Mouse (Mus musculus) embryonic facial prominence, embryonic 15.5 days (tissue): ENCODE results near the gene Creb5. TPM values are rescaled to one million over a fixed set of nuclear protein-coding genes. Genes with fewer than 3 reads are reported as not detected.

ENCODE experiments used
- ATAC-seq: fragments of 200-750 bp; cut with Nextera tagmentation; 2 replicates; pipeline ENCODE4 v1.8.0; 2017; ENCODE audit warnings: low read depth, moderate TSS enrichment; ENCODE audit not compliant: insufficient number of reproducible peaks, low FRiP score, low TSS enrichment
- H3K27ac ChIP-seq: fragments of 300-500 bp; sonication (generic); replicated peaks from 2 replicates; pipeline ENCODE4 v1.5.1; 2015; ENCODE audit warnings: mild to moderate bottlenecking, inconsistent platforms
- H3K27me3 ChIP-seq: fragments of 300-500 bp; sonication (generic); 2 replicates; pipeline ENCODE4 v1.6.1; 2015; ENCODE audit warnings: inconsistent platforms
- H3K36me3 ChIP-seq: fragments of 300-500 bp; sonication (generic); 2 replicates; pipeline ENCODE4 v1.6.1; 2015; ENCODE audit warnings: mild to moderate bottlenecking, inconsistent platforms
- H3K4me1 ChIP-seq: fragments of 300-500 bp; sonication (generic); 2 replicates; pipeline ENCODE4 v1.6.1; 2015; ENCODE audit warnings: inconsistent platforms
- H3K4me2 ChIP-seq: fragments of 300-500 bp; sonication (generic); replicated peaks from 2 replicates; pipeline ENCODE4 v1.6.1; 2015; ENCODE audit warnings: mild to moderate bottlenecking, inconsistent platforms
- H3K4me3 ChIP-seq: fragments of 300-500 bp; sonication (generic); replicated peaks from 2 replicates; pipeline ENCODE4 v1.5.1; 2015; ENCODE audit warnings: mild to moderate bottlenecking, inconsistent platforms
- H3K9ac ChIP-seq: fragments of 300-500 bp; sonication (generic); 2 replicates; pipeline ENCODE4 v1.6.1; 2015; ENCODE audit warnings: inconsistent platforms
- H3K9me3 ChIP-seq: fragments of 300-500 bp; sonication (generic); replicated peaks from 2 replicates; pipeline ENCODE4 v1.6.1; 2016; ENCODE audit warnings: inconsistent platforms
- WGBS: fragments of 180-500 bp; shearing (Covaris S2); methylation state at CpG from one replicate; pipeline ENCODE4 v1.1.7; 2015; 5-methylcytosine and 5-hydroxymethylcytosine counted together
- polyA plus RNA-seq: library from polyadenylated mRNA; unstranded; fragments of >200 nt; fragmentation: Nextera tagmentation; extraction: Ambion mirVana; gene quantifications from 2 replicates; pipeline ENCODE4 v1.2.1, GENCODE M21; 2015

The Creb5 gene
- polyA plus RNA-seq, 1 experiment from 2014 or later = 28.3 TPM

DNA sequence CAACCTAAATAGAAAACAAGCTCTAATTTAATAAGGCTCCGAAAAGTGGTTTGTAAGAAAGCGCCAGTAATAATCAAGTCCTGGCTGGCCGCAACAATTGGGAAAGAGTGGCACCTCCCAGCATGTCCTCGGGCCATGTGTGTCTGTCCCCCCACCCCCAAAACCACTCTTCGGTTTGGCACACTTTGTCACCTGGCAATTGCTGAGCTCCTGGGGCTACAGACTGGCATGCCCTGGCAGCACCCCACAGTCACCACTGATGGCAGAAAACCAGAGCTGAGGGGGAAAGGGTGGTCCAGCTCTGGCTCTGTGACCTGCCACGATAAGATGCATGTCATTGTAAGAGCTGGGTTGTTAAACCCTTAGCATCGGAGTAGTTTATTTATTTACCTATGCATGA lies 175.7 kb downstream of the Creb5 start:
- Histone ChIP-seq H3K9ac (no peak overlapping the region), H3K4me1 (peaks cover 34% of the 10 kb centered on the region), H3K4me2 (no peak overlapping the region), H3K27me3 (no peaks in the 10 kb centered on the region), H3K9me3 (no peaks in the 10 kb centered on the region), H3K4me3 (no peak overlapping the region), H3K36me3 (no peaks in the 10 kb centered on the region), H3K27ac (peak overlapping the region; percentile 71)
- ATAC-seq = no peak
- 27% methylated on average over 7 of the region's 7 CpGs for WGBS

DNA sequence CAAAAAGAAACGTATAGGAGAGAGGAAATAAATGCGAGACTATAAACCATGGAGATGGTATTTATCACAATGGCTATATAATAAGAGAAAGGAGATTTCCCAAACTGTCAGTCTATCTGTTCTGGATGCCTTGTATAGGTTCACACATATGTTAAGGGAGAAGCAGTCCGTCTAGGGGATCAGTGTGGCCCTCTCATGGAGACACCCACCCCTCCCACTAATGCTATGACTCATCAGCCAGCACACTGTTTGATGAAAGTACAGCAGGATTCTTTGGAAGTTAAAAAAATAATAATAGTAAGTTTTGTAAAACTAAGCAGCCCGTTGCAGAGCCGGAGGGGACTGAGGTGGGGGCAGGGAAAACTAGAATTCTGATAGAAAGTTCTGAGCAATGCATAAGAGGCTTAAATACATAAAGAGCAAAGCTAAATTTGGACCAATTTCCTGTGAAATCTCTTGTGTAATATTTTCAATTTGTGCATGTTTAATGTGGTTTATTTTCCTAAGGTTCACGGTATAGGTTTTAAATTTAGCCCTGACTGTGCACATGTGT lies 176.3 kb downstream of the Creb5 start:
- peaks cover 34% of the 10 kb centered on the region for H3K4me1 ChIP-seq
- no peaks in the 10 kb centered on the region for H3K27me3 ChIP-seq
- no peak overlapping the region for H3K27ac ChIP-seq
- no peaks in the 10 kb centered on the region for H3K9me3 ChIP-seq
- no peak overlapping the region for H3K4me3 ChIP-seq
- no peak overlapping the region for H3K9ac ChIP-seq
- no peak overlapping the region for H3K4me2 ChIP-seq
- no peaks in the 10 kb centered on the region for H3K36me3 ChIP-seq
- 28% methylated on average over 6 of the region's 6 CpGs for WGBS
- ATAC-seq = no peak

DNA sequence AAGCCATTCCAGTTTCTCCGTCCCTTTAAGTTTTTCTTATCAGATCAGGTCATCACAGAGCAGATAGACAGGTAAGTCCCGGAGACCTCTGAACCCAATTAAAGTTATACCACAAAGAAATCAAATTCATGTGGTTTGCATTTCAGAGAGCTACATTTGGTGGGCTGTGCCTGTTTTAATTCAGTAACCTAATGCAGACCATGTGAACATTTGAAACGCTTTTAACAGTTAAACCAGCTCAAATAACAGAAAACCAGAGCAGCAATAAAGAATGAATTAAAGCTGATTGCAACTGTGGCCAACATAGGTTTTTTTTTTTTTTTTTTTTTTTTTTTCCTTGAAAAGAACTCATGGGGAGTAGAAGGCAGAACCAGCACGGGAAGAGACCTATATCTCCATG lies 182.1 kb downstream of the Creb5 start:
- peaks cover 24% of the 10 kb centered on the region for H3K4me1 ChIP-seq
- H3K4me3 ChIP-seq = no peak overlapping the region
- H3K27ac ChIP-seq = 0 out of 2 replicates have a peak overlapping the region, but pooled peaks have one; percentile 11
- no peak overlapping the region for H3K9ac ChIP-seq
- no peaks in the 10 kb centered on the region for H3K27me3 ChIP-seq
- ATAC-seq = peak; percentile 39; the same call in 1 of the 2 replicates
- 25% methylated on average over 4 of the region's 4 CpGs for WGBS
- no peaks in the 10 kb centered on the region for H3K9me3 ChIP-seq
- H3K36me3 ChIP-seq = no peaks in the 10 kb centered on the region
- H3K4me2 ChIP-seq = 0 out of 2 replicates have a peak overlapping the region, but pooled peaks have one; percentile 6

DNA sequence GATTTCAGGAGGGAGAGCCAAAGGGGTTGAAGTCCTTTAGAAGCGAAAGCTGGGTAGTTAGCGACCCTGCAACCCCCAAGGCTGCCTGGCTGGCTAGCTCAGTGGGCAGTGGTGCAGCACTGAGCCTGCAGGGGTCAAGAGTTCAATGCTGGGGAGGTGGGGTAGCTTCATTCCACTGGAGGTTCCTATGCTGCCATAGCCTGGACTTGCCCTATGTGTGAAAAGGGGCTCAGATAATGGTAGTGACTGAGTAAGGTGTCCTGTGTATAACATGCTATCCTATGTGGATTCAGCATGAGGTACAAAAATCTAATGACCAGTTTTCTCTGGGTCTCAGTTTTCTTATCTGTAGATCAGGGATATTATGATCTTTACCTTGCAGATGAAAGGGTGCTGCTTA lies 182.6 kb downstream of the Creb5 start:
- Histone ChIP-seq H3K4me2 (0 out of 2 replicates have a peak overlapping the region, but pooled peaks have one; percentile 6), H3K27me3 (no peaks in the 10 kb centered on the region), H3K36me3 (no peaks in the 10 kb centered on the region), H3K27ac (no peak overlapping the region; the same call in 1 of the 2 replicates), H3K9ac (no peak overlapping the region), H3K4me1 (peaks cover 24% of the 10 kb centered on the region), H3K4me3 (no peak overlapping the region), H3K9me3 (no peaks in the 10 kb centered on the region)
- WGBS = 40% methylated on average over 2 of the region's 2 CpGs
- no peak for ATAC-seq

DNA sequence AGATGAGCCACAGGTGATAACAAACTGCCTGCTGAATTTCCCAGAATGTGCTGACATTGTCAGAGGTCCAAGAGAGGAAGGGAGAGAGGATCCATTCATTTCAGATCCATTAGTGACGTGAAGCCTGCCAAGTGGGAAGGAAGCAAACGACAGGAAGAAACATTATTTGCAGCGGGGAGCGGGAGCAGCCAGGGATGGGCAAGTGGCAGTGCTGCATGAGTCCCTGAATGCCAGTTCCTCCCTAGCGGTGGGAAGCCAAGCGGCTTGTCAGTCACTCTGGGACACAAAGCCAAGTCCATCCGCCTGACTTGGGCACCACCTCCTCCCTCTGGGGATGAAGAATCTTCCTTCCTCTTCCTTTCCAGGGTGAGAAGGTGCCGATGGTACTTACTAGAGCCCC lies 183.5 kb downstream of the Creb5 start:
- 38% methylated on average over 8 of the region's 8 CpGs for WGBS

DNA sequence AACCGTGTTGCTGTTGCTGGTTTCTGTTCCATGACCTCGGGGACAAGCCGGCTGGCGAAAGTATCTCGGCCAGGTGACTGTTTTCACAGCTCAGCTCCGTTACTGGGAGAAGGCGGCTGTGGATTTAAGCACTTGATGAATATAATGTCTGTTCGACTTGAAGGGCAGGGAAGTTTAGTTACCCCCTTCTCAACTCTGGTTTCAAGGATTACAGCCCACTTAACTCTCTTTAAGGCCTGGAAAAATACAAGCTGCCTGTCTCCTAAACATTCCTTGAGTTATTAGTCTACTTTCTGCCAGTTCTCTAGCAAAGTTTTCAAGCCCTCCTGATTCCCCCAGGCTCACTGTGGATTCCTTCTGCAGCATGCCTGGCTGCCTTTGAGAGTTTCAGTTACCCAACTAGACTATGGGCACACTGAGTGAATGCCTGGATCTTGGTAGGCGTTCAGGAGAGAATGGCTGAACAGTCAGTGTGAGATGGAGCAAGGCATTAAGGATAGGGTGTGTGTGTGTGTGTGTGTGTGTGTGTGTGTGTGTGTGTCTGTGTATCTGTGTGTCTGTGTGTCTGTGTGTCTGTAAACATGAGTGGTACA lies 184.0 kb downstream of the Creb5 start:
- H3K27ac ChIP-seq = 0 out of 2 replicates have a peak overlapping the region, but pooled peaks have one; percentile 28
- no peak overlapping the region for H3K4me3 ChIP-seq
- no peaks in the 10 kb centered on the region for H3K27me3 ChIP-seq
- no peaks in the 10 kb centered on the region for H3K9me3 ChIP-seq
- H3K9ac ChIP-seq = no peak overlapping the region
- WGBS = 47% methylated on average over 9 of the region's 9 CpGs
- H3K4me2 ChIP-seq = no peak overlapping the region
- peaks cover 24% of the 10 kb centered on the region for H3K4me1 ChIP-seq
- H3K36me3 ChIP-seq = no peaks in the 10 kb centered on the region
- ATAC-seq = no peak

More for the DNA sequence above, 183.5 kb downstream of the Creb5 start:
- no peak for ATAC-seq
- Histone ChIP-seq H3K4me2 (no peak overlapping the region), H3K27me3 (no peaks in the 10 kb centered on the region), H3K4me1 (peaks cover 24% of the 10 kb centered on the region), H3K4me3 (no peak overlapping the region), H3K36me3 (no peaks in the 10 kb centered on the region), H3K9ac (no peak overlapping the region), H3K9me3 (no peaks in the 10 kb centered on the region), H3K27ac (0 out of 2 replicates have a peak overlapping the region, but pooled peaks have one; percentile 28)

DNA sequence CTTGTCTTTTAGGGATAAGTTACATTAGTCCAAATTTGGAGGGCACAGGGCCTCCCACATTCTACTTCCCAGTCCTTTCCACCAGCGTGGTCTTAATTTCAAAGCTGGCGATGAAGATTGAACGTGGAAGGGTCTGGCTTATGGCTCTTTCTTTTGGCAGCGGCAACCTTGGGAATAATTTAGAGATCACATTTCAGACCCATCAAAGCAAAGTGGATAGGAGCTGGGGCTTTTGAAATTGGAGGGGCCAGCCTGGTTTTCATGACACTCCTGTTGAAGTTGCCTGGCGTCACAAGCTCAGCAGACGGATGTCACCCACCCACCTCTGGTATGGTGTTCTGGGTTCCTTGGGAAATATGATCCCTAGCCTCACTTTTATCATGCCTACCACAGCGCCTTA lies 185.7 kb downstream of the Creb5 start:
- H3K27me3 ChIP-seq = no peaks in the 10 kb centered on the region
- peaks cover 24% of the 10 kb centered on the region for H3K4me1 ChIP-seq
- no peak overlapping the region for H3K4me3 ChIP-seq
- H3K4me2 ChIP-seq = no peak overlapping the region
- H3K36me3 ChIP-seq = no peaks in the 10 kb centered on the region
- H3K27ac ChIP-seq = no peak overlapping the region
- no peaks in the 10 kb centered on the region for H3K9me3 ChIP-seq
- no peak for ATAC-seq
- H3K9ac ChIP-seq = no peak overlapping the region
- 45% methylated on average over 7 of the region's 7 CpGs for WGBS

DNA sequence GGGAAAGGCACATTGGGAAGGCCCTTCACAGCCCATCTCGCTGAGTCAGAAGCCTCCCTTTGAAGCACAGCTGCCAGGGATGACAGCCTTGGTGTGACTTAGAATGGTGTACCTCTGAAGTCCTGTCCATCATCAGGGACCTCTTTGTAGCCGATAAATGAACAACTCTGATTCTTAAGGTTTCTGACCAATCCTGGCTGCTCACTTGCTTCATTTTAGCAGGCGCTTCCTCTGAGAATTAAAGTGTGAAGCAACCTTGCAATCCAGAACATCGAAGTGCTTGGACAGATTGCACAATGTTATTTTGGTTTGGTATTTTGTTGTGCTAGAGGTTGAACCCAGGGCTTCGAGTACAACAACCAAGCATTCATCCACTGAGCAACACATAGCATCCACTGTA lies 190.4 kb downstream of the Creb5 start:
- Histone ChIP-seq H3K27ac (no peak overlapping the region), H3K9ac (no peak overlapping the region), H3K4me1 (no peaks in the 10 kb centered on the region), H3K36me3 (no peaks in the 10 kb centered on the region), H3K4me2 (no peak overlapping the region), H3K4me3 (no peak overlapping the region), H3K27me3 (no peaks in the 10 kb centered on the region), H3K9me3 (no peaks in the 10 kb centered on the region)
- ATAC-seq = no peak
- 85% methylated on average over 5 of the region's 5 CpGs for WGBS

DNA sequence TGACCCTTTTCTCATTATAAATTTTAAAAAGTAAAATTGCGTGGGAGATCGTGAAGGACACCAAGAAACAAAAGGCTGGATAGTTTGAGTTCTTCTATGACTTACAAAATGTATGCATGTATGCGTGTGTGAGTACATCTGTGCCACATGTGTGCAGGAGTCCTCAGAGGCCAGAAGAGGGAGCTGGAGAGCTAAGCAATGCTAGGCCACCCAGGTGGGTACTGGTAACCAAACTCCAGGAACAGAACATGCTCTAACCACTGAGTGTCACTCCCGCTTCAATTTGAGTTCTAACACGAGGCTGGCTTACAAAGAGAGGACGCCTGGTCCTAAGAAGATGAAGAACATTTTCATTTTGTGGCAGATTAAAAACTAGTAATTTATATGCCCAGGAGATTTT lies 203.8 kb downstream of the Creb5 start:
- WGBS = 90% methylated on average over 6 of the region's 6 CpGs
- Histone ChIP-seq H3K36me3 (no peaks in the 10 kb centered on the region), H3K4me2 (no peak overlapping the region), H3K27me3 (no peaks in the 10 kb centered on the region), H3K27ac (no peak overlapping the region), H3K9me3 (no peaks in the 10 kb centered on the region), H3K9ac (no peak overlapping the region), H3K4me3 (no peak overlapping the region), H3K4me1 (no peaks in the 10 kb centered on the region; the same call in 1 of the 2 replicates)
- ATAC-seq = no peak

DNA sequence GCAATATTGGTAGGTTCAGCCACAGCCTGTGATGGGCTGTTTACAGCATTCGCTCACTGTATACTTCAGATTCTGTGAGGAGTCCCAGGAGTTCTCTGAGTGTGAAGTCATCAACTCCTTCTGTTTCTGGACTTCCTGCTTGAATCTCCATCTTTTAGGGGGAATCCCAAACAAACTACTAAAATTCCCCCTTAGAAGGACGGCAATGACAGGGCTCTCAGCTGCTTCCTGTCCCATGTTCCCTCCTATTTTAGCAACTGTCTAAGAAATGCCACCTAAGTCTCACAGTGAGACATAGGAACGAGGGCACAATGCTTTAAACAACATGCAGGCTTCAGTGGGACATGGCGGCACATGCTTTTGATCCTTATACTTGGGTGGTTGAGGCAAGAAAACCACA lies 204.3 kb downstream of the Creb5 start:
- Histone ChIP-seq H3K9ac (no peak overlapping the region), H3K4me1 (peaks cover under 1% of the 10 kb centered on the region; the same call in 1 of the 2 replicates), H3K36me3 (no peaks in the 10 kb centered on the region), H3K9me3 (no peaks in the 10 kb centered on the region), H3K4me2 (no peak overlapping the region), H3K27me3 (no peaks in the 10 kb centered on the region), H3K27ac (no peak overlapping the region), H3K4me3 (no peak overlapping the region)
- 91% methylated on average over 4 of the region's 4 CpGs for WGBS
- no peak for ATAC-seq

DNA sequence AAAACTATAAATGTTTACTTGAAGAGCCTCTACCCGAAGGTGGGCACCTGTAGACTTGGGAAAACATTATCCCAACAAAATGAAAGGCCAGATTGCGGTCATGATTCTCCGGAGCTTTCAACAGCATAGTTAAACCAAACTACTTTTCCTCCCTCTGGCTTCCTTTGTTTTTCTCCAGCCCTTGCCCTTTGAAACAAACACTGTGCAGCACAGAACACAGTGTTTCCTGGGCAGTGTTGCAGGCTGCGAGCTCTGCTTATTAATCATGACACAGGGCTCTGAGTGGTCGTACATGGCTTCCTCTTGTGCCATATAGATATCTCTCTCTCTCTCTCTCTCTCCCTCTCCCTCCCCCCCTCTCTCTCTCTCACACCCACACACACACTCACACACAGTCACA lies 206.8 kb downstream of the Creb5 start:
- ATAC-seq = no peak
- H3K9ac ChIP-seq = no peak overlapping the region
- no peaks in the 10 kb centered on the region for H3K9me3 ChIP-seq
- 62% methylated on average over 5 of the region's 5 CpGs for WGBS
- peaks cover 3% of the 10 kb centered on the region; the same call in 1 of the 2 replicates for H3K4me1 ChIP-seq
- no peaks in the 10 kb centered on the region for H3K36me3 ChIP-seq
- H3K27me3 ChIP-seq = no peaks in the 10 kb centered on the region
- H3K4me3 ChIP-seq = no peak overlapping the region
- H3K4me2 ChIP-seq = no peak overlapping the region
- H3K27ac ChIP-seq = no peak overlapping the region

DNA sequence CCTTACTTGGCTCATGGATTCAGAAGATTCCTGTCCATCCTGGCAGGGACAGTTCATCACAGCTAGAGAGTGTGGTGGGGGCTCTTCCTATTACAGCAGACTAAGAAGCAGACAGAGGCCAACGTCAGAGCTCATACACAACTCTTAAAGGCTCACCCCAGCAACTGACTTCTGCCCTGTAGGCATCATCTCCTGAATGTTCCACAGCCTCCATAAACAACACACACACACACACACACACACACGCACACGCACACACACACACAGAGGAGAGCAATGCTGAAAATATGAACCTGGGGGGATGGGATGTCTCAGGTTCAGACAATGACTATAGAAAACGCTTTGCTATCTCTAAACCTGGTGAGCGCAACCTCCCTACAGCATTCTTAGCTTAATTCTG lies 208.6 kb downstream of the Creb5 start:
- Histone ChIP-seq H3K27ac (no peak overlapping the region), H3K36me3 (no peaks in the 10 kb centered on the region), H3K4me3 (no peak overlapping the region), H3K27me3 (no peaks in the 10 kb centered on the region), H3K4me2 (no peak overlapping the region), H3K9me3 (no peaks in the 10 kb centered on the region), H3K9ac (no peak overlapping the region), H3K4me1 (peaks cover 3% of the 10 kb centered on the region; the same call in 1 of the 2 replicates)
- ATAC-seq = no peak
- WGBS = 77% methylated on average over 5 of the region's 5 CpGs
